Mouse (Mus musculus) MEL (cell line): Measurements from ENCODE around the gene Igtp. TPM values are rescaled to one million over a fixed set of nuclear protein-coding genes. Genes with fewer than 3 reads are reported as not detected.
"Not testable (repeated sequence)": the region's sequence is repeated elsewhere in the genome, so short reads cannot be mapped to it uniquely, and the experiment has no call there.

ENCODE experiments used
- DNase-seq: peaks from one replicate; pipeline ENCODE4 v3.0.0; 2011; ENCODE audit warnings: low read depth, low spot score
- H3K27ac ChIP-seq: 2 replicates; pipeline ENCODE4 v1.5.1; 2012; ENCODE audit warnings: low read depth, mild to moderate bottlenecking, control low read depth, low read length, moderate library complexity; ENCODE audit not compliant: control insufficient read depth
- H3K27me3 ChIP-seq, 2 experiments: fragments of 150-350 bp in 1 of 2; sonication (generic) in 1 of 2; 2 replicates each; pipeline ENCODE4 v1.6.1; 2012; ENCODE audit warnings: low read length in 2 of 2, mild to moderate bottlenecking in 2 of 2, improper control_type of control experiment in 1 of 2, moderate library complexity in 1 of 2; ENCODE audit not compliant: insufficient read depth in 2 of 2, control insufficient read depth in 1 of 2
- H3K36me3 ChIP-seq, 2 experiments: 2 replicates each; pipeline ENCODE4 v1.6.1; 2012 to 2014; ENCODE audit warnings: low read length in 2 of 2, improper control_type of control experiment in 1 of 2, inconsistent platforms in 1 of 2, mild to moderate bottlenecking in 1 of 2; ENCODE audit not compliant: insufficient read depth in 2 of 2, control insufficient read depth in 1 of 2
- H3K4me1 ChIP-seq, 2 experiments: fragments of 150-350 bp in 1 of 2; sonication (generic) in 1 of 2; 2 replicates each; pipeline ENCODE4 v1.6.1; 2012; ENCODE audit warnings: low read length in 2 of 2, improper control_type of control experiment in 1 of 2, mild to moderate bottlenecking in 1 of 2; ENCODE audit not compliant: insufficient read depth in 2 of 2, control insufficient read depth in 1 of 2
- H3K4me3 ChIP-seq, 2 experiments: fragments of 150-350 bp in 1 of 2; sonication (generic) in 1 of 2; 2 replicates each; pipeline ENCODE4 v1.5.1; 2012; ENCODE audit warnings: low read depth in 2 of 2, low read length in 2 of 2, mild to moderate bottlenecking in 2 of 2, moderate library complexity in 2 of 2, control low read depth in 1 of 2, improper control_type of control experiment in 1 of 2; ENCODE audit not compliant: control insufficient read depth in 1 of 2, insufficient read depth in 1 of 2
- H3K79me2 ChIP-seq: 2 replicates; pipeline ENCODE4 v1.6.1; 2012; ENCODE audit warnings: mild to moderate bottlenecking, low read length, moderate library complexity; ENCODE audit not compliant: control insufficient read depth, poor library complexity, insufficient read depth
- H3K9ac ChIP-seq: 2 replicates; pipeline ENCODE4 v1.6.1; 2012; ENCODE audit warnings: low read depth, mild to moderate bottlenecking, control low read depth, low read length, moderate library complexity; ENCODE audit not compliant: control insufficient read depth, poor library complexity, severe bottlenecking
- H3K9me3 ChIP-seq: fragments of 150-350 bp; sonication (generic); replicated peaks from 2 replicates; pipeline ENCODE4 v1.6.1; 2012; ENCODE audit warnings: mild to moderate bottlenecking, low read length, improper control_type of control experiment, moderate library complexity; ENCODE audit not compliant: insufficient read depth
- CHD1 ChIP-seq: IDR thresholded peaks from 2 replicates; pipeline ENCODE4 v1.6.1; 2012; ENCODE audit warnings: low read depth, mild to moderate bottlenecking, inconsistent platforms, low read length, improper control_type of control experiment
- E2F4 ChIP-seq: IDR thresholded peaks from 2 replicates; pipeline ENCODE4 v1.6.1; 2011; ENCODE audit warnings: low read depth, low read length, improper control_type of control experiment, borderline replicate concordance
- EP300 ChIP-seq, 2 experiments: IDR thresholded peaks; 2 replicates each; pipeline ENCODE4 v1.6.1; 2011; ENCODE audit warnings: improper control_type of control experiment in 2 of 2, low read length in 2 of 2, low read depth in 1 of 2, mild to moderate bottlenecking in 1 of 2
- ETS1 ChIP-seq: IDR thresholded peaks from 2 replicates; pipeline ENCODE4 v1.6.1; 2012; ENCODE audit warnings: low read depth, mild to moderate bottlenecking, inconsistent platforms, low read length, improper control_type of control experiment, moderate library complexity
- HCFC1 ChIP-seq: IDR thresholded peaks from 2 replicates; pipeline ENCODE4 v1.6.1; 2012; ENCODE audit warnings: low read depth, mild to moderate bottlenecking, inconsistent platforms, low read length, improper control_type of control experiment, moderate library complexity
- JUND ChIP-seq: IDR thresholded peaks from 2 replicates; pipeline ENCODE4 v1.6.1; 2011; ENCODE audit warnings: low read depth, mild to moderate bottlenecking, improper control_type of control experiment, low read length
- KAT2A ChIP-seq: conservative IDR thresholded peaks from 2 replicates; pipeline ENCODE4 v1.6.1; 2012; ENCODE audit warnings: low read depth, low read length, improper control_type of control experiment, inconsistent platforms
- MEF2A ChIP-seq: IDR thresholded peaks from 2 replicates; pipeline ENCODE4 v1.6.1; 2014; ENCODE audit warnings: low read depth, mild to moderate bottlenecking, inconsistent platforms, low read length, improper control_type of control experiment; ENCODE audit not compliant: poor library complexity, insufficient replicate concordance, severe bottlenecking; ENCODE audit errors: extremely low read depth
- MXI1 ChIP-seq: IDR thresholded peaks from 2 replicates; pipeline ENCODE4 v1.6.1; 2011; ENCODE audit warnings: mild to moderate bottlenecking, low read depth, low read length, improper control_type of control experiment
- MYC ChIP-seq: IDR thresholded peaks from 2 replicates; pipeline ENCODE4 v1.6.1; 2011; ENCODE audit warnings: low read depth, mild to moderate bottlenecking, low read length, improper control_type of control experiment, moderate library complexity
- NELFE ChIP-seq: IDR thresholded peaks from 2 replicates; pipeline ENCODE4 v1.6.1; 2011; ENCODE audit warnings: low read depth, low read length, improper control_type of control experiment
- POLR2A ChIP-seq, 2 experiments: IDR thresholded peaks; 2 replicates each; pipeline ENCODE4 v1.6.1; 2011 to 2012; ENCODE audit warnings: low read length in 2 of 2, mild to moderate bottlenecking in 2 of 2, control low read depth in 1 of 2, improper control_type of control experiment in 1 of 2, low read depth in 1 of 2, moderate library complexity in 1 of 2; ENCODE audit not compliant: control insufficient read depth in 1 of 2, insufficient read depth in 1 of 2, poor library complexity in 1 of 2
- POLR2AphosphoS2 ChIP-seq: IDR thresholded peaks from 2 replicates; pipeline ENCODE4 v1.6.1; 2011; ENCODE audit warnings: low read length, improper control_type of control experiment
- SIN3A ChIP-seq: IDR thresholded peaks from 2 replicates; pipeline ENCODE4 v1.6.1; 2012; ENCODE audit warnings: low read length, improper control_type of control experiment, inconsistent platforms
- SMC3 ChIP-seq: IDR thresholded peaks from 2 replicates; pipeline ENCODE4 v1.6.1; 2011; ENCODE audit warnings: low read depth, low read length, improper control_type of control experiment
- TAL1 ChIP-seq: IDR thresholded peaks from 2 replicates; pipeline ENCODE4 v1.6.1; 2012; ENCODE audit warnings: mild to moderate bottlenecking, inconsistent platforms, low read length, moderate library complexity, mixed read lengths
- TBP ChIP-seq: IDR thresholded peaks from 2 replicates; pipeline ENCODE4 v1.8.0; 2011; ENCODE audit warnings: low read depth, low read length, improper control_type of control experiment
- USF2 ChIP-seq, 2 experiments: IDR thresholded peaks; 2 replicates each; pipeline ENCODE4 v1.6.1; 2011 to 2012; ENCODE audit warnings: improper control_type of control experiment in 2 of 2, low read length in 2 of 2, borderline replicate concordance in 1 of 2, inconsistent platforms in 1 of 2, low read depth in 1 of 2, mild to moderate bottlenecking in 1 of 2; ENCODE audit not compliant: insufficient read depth in 1 of 2
- ZKSCAN1 ChIP-seq: IDR thresholded peaks from 2 replicates; pipeline ENCODE4 v1.6.1; 2012; ENCODE audit warnings: low read depth, mild to moderate bottlenecking, inconsistent platforms, low read length, improper control_type of control experiment, moderate library complexity
- ZMIZ1 ChIP-seq: IDR thresholded peaks from 2 replicates; pipeline ENCODE4 v1.6.1; 2012; ENCODE audit warnings: low read depth, mild to moderate bottlenecking, inconsistent platforms, low read length, improper control_type of control experiment, moderate library complexity
- polyA plus RNA-seq, 2 experiments: library from polyadenylated mRNA; stranded (reverse) in 1 of 2; unstranded in 1 of 2; fragments of >175 nt in 1 of 2; fragments of >200 nt in 1 of 2; gene quantifications; 2 replicates each; pipeline versions ENCODE4 v1.2.1 to v1.2.4; 2012; ENCODE audit warnings: low replicate concordance in 2 of 2, low read depth in 1 of 2; ENCODE audit not compliant: insufficient read length in 2 of 2, insufficient read depth in 1 of 2, missing spikeins in 1 of 2
- total RNA-seq: library from RNA; depleted of rRNA; stranded (reverse); fragments of 300-350 nt; gene quantifications from 2 replicates; pipeline ENCODE4 v1.2.3, GENCODE M21; 2012; rRNA removed

Gene Igtp
- 2.9 and 3.7 TPM in 2 replicates for total RNA-seq
- polyA plus RNA-seq = 1 to 10 TPM in 1 of 2 experiments, not detected in 1; 3.6 TPM

- Histone ChIP-seq H3K9ac (peak within 1 kb of the TSS; percentile 87), H3K4me3 (peak within 1 kb of the TSS; percentile 77 to 99), H3K4me1 (peaks cover 9 to 10% of the 10 kb centered on the region in 2 experiments; a peak in 3 of 4 replicates), H3K27ac (peak within 1 kb of the TSS; percentile 67)
- not testable (repeated sequence) for H3K79me2 ChIP-seq, H3K9me3 ChIP-seq, H3K36me3 ChIP-seq, H3K27me3 ChIP-seq
- DNase-seq = peak; percentile 70
- TF ChIP-seq TBP = 0 out of 2 replicates have a peak, but pooled peaks have one; percentile 39
- TF ChIP-seq SIN3A = peak; percentile 78
- peak; percentile 46 for TF ChIP-seq NELFE
- TF ChIP-seq TAL1 = peak; percentile 21; the same call in 1 of the 2 replicates
- TF ChIP-seq HCFC1 = 0 out of 2 replicates have a peak, but pooled peaks have one; percentile 11
- peak; percentile 76 for TF ChIP-seq ETS1
- peak in 1 of 2 experiments; percentile 59; a peak in 2 of 4 replicates for TF ChIP-seq POLR2A (IDR thresholded peaks at IDR 0.05; ENCODE audit: control insufficient read depth in 1 of 2, insufficient read depth in 1 of 2, low read depth in 1 of 2, low read length in 2 of 2, poor library complexity in 1 of 2)
- 0 out of 2 replicates have a peak, but pooled peaks have one; percentile 34 for TF ChIP-seq MYC
- peak; percentile 79 for TF ChIP-seq MXI1
Observed at GRCm38 (mm10) chr11:58199229-58200037, at the start of gene Igtp, which contains the start of gene Irgm2. Igtp (plus strand) TSS chr11:58199556. Irgm2 (plus strand) TSS chr11:58199618.

- H3K4me3 ChIP-seq = no peak overlapping the region
- no peaks in the 10 kb centered on the region for H3K4me1 ChIP-seq
- TF ChIP-seq NELFE = no peak
- TF ChIP-seq POLR2A (IDR thresholded peaks at IDR 0.05; ENCODE audit: control insufficient read depth in 1 of 2, insufficient read depth in 1 of 2, low read depth in 1 of 2, low read length in 2 of 2, poor library complexity in 1 of 2) = no peak
- TF ChIP-seq EP300 (IDR thresholded peaks at IDR 0.05; ENCODE audit: low read depth in 1 of 2, low read length in 2 of 2) = no peak
- TF ChIP-seq JUND = no peak
- no peak for TF ChIP-seq ZKSCAN1
- no peak for TF ChIP-seq POLR2AphosphoS2
- no peak for TF ChIP-seq CHD1
- TF ChIP-seq SMC3 = no peak
- TF ChIP-seq KAT2A = no peak
- TF ChIP-seq E2F4 = no peak
- TF ChIP-seq ZMIZ1 = no peak
- TF ChIP-seq USF2 (IDR thresholded peaks at IDR 0.05; ENCODE audit: borderline replicate concordance in 1 of 2, insufficient read depth in 1 of 2, low read depth in 1 of 2, low read length in 2 of 2) = no peak
- TF ChIP-seq MXI1 = no peak
- TF ChIP-seq MEF2A = no peak
- TF ChIP-seq, all 39 proteins: peak for 0
- DNase-seq = no peak
- Histone ChIP-seq H3K27me3 (no peaks in the 10 kb centered on the region), H3K9ac (no peak overlapping the region), H3K27ac (no peak overlapping the region), H3K36me3 (peaks cover 0 to 44% of the 10 kb centered on the region in 2 experiments; a peak in 2 of 4 replicates), H3K79me2 (no peaks in the 10 kb centered on the region), H3K9me3 (no peaks in the 10 kb centered on the region)
Observed at GRCm38 (mm10) chr11:58155458-58155857, 43.9 kb upstream of the Igtp start.
